7 mouse cellular contexts compared by ENCODE assay signal in the genomic region with DNA sequence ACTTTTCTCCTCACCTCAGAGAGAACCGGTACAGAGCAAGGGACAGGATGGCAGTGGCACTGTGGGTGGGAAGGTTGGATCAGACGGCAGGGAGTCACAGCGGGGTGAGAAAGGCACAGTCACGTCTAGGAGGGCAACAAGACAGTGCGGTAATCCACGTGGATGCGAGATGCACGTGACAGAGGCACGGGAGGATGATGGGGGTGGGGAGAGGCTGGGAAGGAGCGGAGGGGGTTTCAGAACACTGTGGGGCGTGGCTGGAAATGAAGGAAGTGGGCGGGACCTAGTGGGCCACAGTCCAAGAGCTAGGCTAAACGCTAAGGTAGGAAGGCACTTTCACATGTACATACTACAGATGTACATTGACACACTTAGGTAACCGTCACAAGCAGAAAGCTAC. TPM values are rescaled to one million over a fixed set of nuclear protein-coding genes. Genes with fewer than 3 reads are reported as not detected.
A peak's percentile ranks its signal among the peaks of the same experiment; 100 is the strongest.
DNase-seq lines count a peak whose midpoint lies in the region; ATAC-seq lines count a peak whose summit lies in the region.

No protein-coding gene starts in this region.

- H3K4me2 ChIP-seq in neural tube, embryonic 13.5 days = no peak overlapping the region
- no peak overlapping the region for H3K4me2 ChIP-seq in neural tube, embryonic 15.5 days
- H3K4me2 ChIP-seq in heart, embryonic 14.5 days (ENCODE audit: low read length) = peak overlapping the region; percentile 9; the same call in 1 of the 2 replicates
- H3K4me2 ChIP-seq in lung, embryonic 16.5 days (ENCODE audit: low read depth, low read length) = peak overlapping the region; percentile 8; the same call in 1 of the 2 replicates

- no peak overlapping the region for H3K27ac ChIP-seq in neural tube, embryonic 13.5 days (replicated peaks)
- no peak overlapping the region for H3K27ac ChIP-seq in neural tube, embryonic 15.5 days (replicated peaks)
- H3K27ac ChIP-seq in heart, embryonic 14.5 days (replicated peaks in 1 of 2; ENCODE audit: control insufficient read depth in 1 of 2, insufficient read depth in 1 of 2, low read depth in 2 of 2, low read length in 2 of 2) = no peak overlapping the region
- H3K27ac ChIP-seq in lung, embryonic 16.5 days (ENCODE audit: low read length) = no peak overlapping the region

- H3K36me3 ChIP-seq in neural tube, embryonic 13.5 days = peaks cover 42% of the 10 kb centered on the region
- peaks cover 34% of the 10 kb centered on the region for H3K36me3 ChIP-seq in neural tube, embryonic 15.5 days
- H3K36me3 ChIP-seq in heart, embryonic 14.5 days (ENCODE audit: control insufficient read depth, insufficient read depth, low read length) = peaks cover 27% of the 10 kb centered on the region
- peaks cover 19% of the 10 kb centered on the region for H3K36me3 ChIP-seq in lung, embryonic 16.5 days (ENCODE audit: control insufficient read depth, insufficient read depth, low read length)

- no peak overlapping the region for H3K9ac ChIP-seq in neural tube, embryonic 13.5 days
- H3K9ac ChIP-seq in neural tube, embryonic 15.5 days (replicated peaks) = no peak overlapping the region
- H3K9ac ChIP-seq in heart, embryonic 14.5 days (ENCODE audit: low read length) = no peak overlapping the region
- no peak overlapping the region for H3K9ac ChIP-seq in lung, embryonic 16.5 days (ENCODE audit: low read length)

- peak; percentile 32; the same call in 1 of the 2 replicates for ATAC-seq in neural tube, embryonic 13.5 days (ENCODE audit: low read depth)
- ATAC-seq in neural tube, embryonic 15.5 days (ENCODE audit: low FRiP score) = no peak; the same call in 1 of the 2 replicates
- ATAC-seq in heart, embryonic 14.5 days (ENCODE audit: insufficient number of reproducible peaks, insufficient read depth, low FRiP score, low read depth) = no peak
- peak; percentile 43 for ATAC-seq in lung, embryonic 16.5 days (ENCODE audit: low read depth)

- H3K27me3 ChIP-seq in neural tube, embryonic 13.5 days = no peaks in the 10 kb centered on the region
- no peaks in the 10 kb centered on the region for H3K27me3 ChIP-seq in neural tube, embryonic 15.5 days (replicated peaks)
- H3K27me3 ChIP-seq in heart, embryonic 14.5 days (ENCODE audit: control insufficient read depth, insufficient read depth, low read length) = no peaks in the 10 kb centered on the region
- no peaks in the 10 kb centered on the region for H3K27me3 ChIP-seq in lung, embryonic 16.5 days (ENCODE audit: control insufficient read depth, insufficient read depth, low read depth, low read length)

- H3K9me3 ChIP-seq in neural tube, embryonic 13.5 days = 0 out of 2 replicates have a peak, but pooled peaks cover 2% of the 10 kb centered on the region
- no peaks in the 10 kb centered on the region for H3K9me3 ChIP-seq in neural tube, embryonic 15.5 days (replicated peaks)
- H3K9me3 ChIP-seq in heart, embryonic 14.5 days (ENCODE audit: control insufficient read depth, low read length) = peaks cover 6% of the 10 kb centered on the region; the same call in 1 of the 2 replicates
- no peaks in the 10 kb centered on the region for H3K9me3 ChIP-seq in lung, embryonic 16.5 days (ENCODE audit: control insufficient read depth, low read length)

- 58% methylated on average over 14 of the region's 14 CpGs for WGBS in neural tube, embryonic 13.5 days
- 49% methylated on average over 14 of the region's 14 CpGs for WGBS in neural tube, embryonic 15.5 days
- 38% methylated on average over 14 of the region's 14 CpGs for WGBS in heart, embryonic 14.5 days
- WGBS in lung, embryonic 16.5 days = 45% methylated on average over 14 of the region's 14 CpGs

- peak; percentile 23 for DNase-seq in thymus, postnatal 4 days
- no peak for DNase-seq in left cerebral cortex, postnatal 4 days
- no peak for DNase-seq in adrenal gland, postnatal 4 days (ENCODE audit: low spot score in 2 of 2)

- H3K4me1 ChIP-seq in neural tube, embryonic 13.5 days (replicated peaks) = no peaks in the 10 kb centered on the region
- H3K4me1 ChIP-seq in neural tube, embryonic 15.5 days = no peaks in the 10 kb centered on the region
- no peaks in the 10 kb centered on the region for H3K4me1 ChIP-seq in heart, embryonic 14.5 days (ENCODE audit: control insufficient read depth in 2 of 2, insufficient read depth in 2 of 2, low read length in 2 of 2)
- H3K4me1 ChIP-seq in lung, embryonic 16.5 days (replicated peaks; ENCODE audit: control insufficient read depth, insufficient read depth, low read length) = no peaks in the 10 kb centered on the region

- intact Hi-C loops in left cerebral cortex, postnatal 4 days (cut with DNase I) = no loop called here

- H3K4me3 ChIP-seq in neural tube, embryonic 13.5 days = no peak overlapping the region
- no peak overlapping the region for H3K4me3 ChIP-seq in neural tube, embryonic 15.5 days (replicated peaks)
- no peak overlapping the region for H3K4me3 ChIP-seq in heart, embryonic 14.5 days (ENCODE audit: control insufficient read depth in 1 of 2, insufficient read depth in 1 of 2, low read depth in 1 of 2, low read length in 2 of 2)
- H3K4me3 ChIP-seq in lung, embryonic 16.5 days (ENCODE audit: low read length) = no peak overlapping the region

RNA-seq across cellular contexts. Expression of a gene that starts 41.4 kb away (rescaled TPM):
- polyA plus RNA-seq in neural tube, embryonic 13.5 days (2015; fragmentation: Nextera tagmentation; extraction: Ambion mirVana) = 2.3 and 2.7 TPM in 2 replicates
- 2.3 and 2.8 TPM in 2 replicates for polyA plus RNA-seq in neural tube, embryonic 15.5 days (2015; fragmentation: Nextera tagmentation; extraction: Ambion mirVana)
- polyA plus RNA-seq in heart, embryonic 14.5 days (2014; fragmentation: Nextera tagmentation; extraction: Ambion mirVana) = 2.5 and 2.7 TPM in 2 replicates
- polyA plus RNA-seq in lung, embryonic 16.5 days (2015; fragmentation: Nextera tagmentation; extraction: Ambion mirVana) = 2.5 and 2.7 TPM in 2 replicates
- total RNA-seq in left cerebral cortex, postnatal 4 days (2021) = 1 to 10 TPM; 6.3 to 6.5 TPM
- total RNA-seq in adrenal gland, postnatal 4 days (2021) = 1 to 10 TPM; 9.7 TPM

Comparison
In these comparisons a context has a peak if more than half of its experiments do, and no peak if none do; other contexts are left out.
1. ATAC-seq: peak in neural tube, embryonic 13.5 days (single experiment) and lung, embryonic 16.5 days (single experiment); none in neural tube, embryonic 15.5 days (single experiment) and heart, embryonic 14.5 days (single experiment).
2. H3K4me2 ChIP-seq: peak in heart, embryonic 14.5 days (single experiment) and lung, embryonic 16.5 days (single experiment); none in neural tube, embryonic 13.5 days (single experiment) and neural tube, embryonic 15.5 days (single experiment).